Mouse (Mus musculus) ES-E14 (cell line): Measurements from ENCODE around the gene Itga1. TPM values are rescaled to one million over a fixed set of nuclear protein-coding genes. Genes with fewer than 3 reads are reported as not detected.

Experiments used
- DNase-seq: peaks from one replicate; pipeline ENCODE4 v3.0.0-alpha.2; 2013; ENCODE audit warnings: low read depth, low spot score
- H3K27ac ChIP-seq: 2 replicates; pipeline ENCODE4 v1.5.1; 2012; ENCODE audit warnings: low read depth, mild to moderate bottlenecking, low read length, moderate library complexity, mixed read lengths; ENCODE audit not compliant: poor library complexity, insufficient read depth, severe bottlenecking
- H3K36me3 ChIP-seq: 2 replicates; pipeline ENCODE4 v1.6.1; 2012; ENCODE audit warnings: mild to moderate bottlenecking, low read length, moderate library complexity, mixed read lengths; ENCODE audit not compliant: control insufficient read depth, poor library complexity, insufficient read depth, severe bottlenecking
- H3K4me1 ChIP-seq, 2 experiments: fragments of 150-350 bp in 1 of 2; sonication (generic) in 1 of 2; 2 replicates each; pipeline ENCODE4 v1.6.1; 2012; ENCODE audit warnings: low read length in 2 of 2, mild to moderate bottlenecking in 1 of 2, mixed read lengths in 1 of 2; ENCODE audit not compliant: control insufficient read depth in 2 of 2, insufficient read depth in 2 of 2, poor library complexity in 1 of 2
- H3K4me3 ChIP-seq, 2 experiments: fragments of 150-350 bp in 1 of 2; sonication (generic) in 1 of 2; 2 replicates each; pipeline ENCODE4 v1.5.1; 2012; ENCODE audit warnings: low read length in 2 of 2, low read depth in 1 of 2, mild to moderate bottlenecking in 1 of 2, mixed read lengths in 1 of 2; ENCODE audit not compliant: insufficient read depth in 1 of 2, poor library complexity in 1 of 2, severe bottlenecking in 1 of 2
- H3K9ac ChIP-seq: 2 replicates; pipeline ENCODE4 v1.6.1; 2012; ENCODE audit warnings: low read depth, mild to moderate bottlenecking, low read length, mixed read lengths; ENCODE audit not compliant: poor library complexity, insufficient read depth, severe bottlenecking
- H3K9me3 ChIP-seq: fragments of 150-350 bp; sonication (generic); 2 replicates; pipeline ENCODE4 v1.6.1; 2012; ENCODE audit warnings: low read depth, mild to moderate bottlenecking, low read length; ENCODE audit not compliant: control insufficient read depth, insufficient read depth
- CHD2 ChIP-seq: IDR thresholded peaks from 2 replicates; pipeline ENCODE4 v1.6.1; 2014; ENCODE audit warnings: mild to moderate bottlenecking, low read depth, low read length, inconsistent platforms
- HCFC1 ChIP-seq: IDR thresholded peaks from 2 replicates; pipeline ENCODE4 v1.6.1; 2012; ENCODE audit warnings: low read length, inconsistent platforms, borderline replicate concordance; ENCODE audit not compliant: insufficient read depth
- MAFK ChIP-seq: IDR thresholded peaks from 2 replicates; pipeline ENCODE4 v1.6.1; 2014; ENCODE audit warnings: mild to moderate bottlenecking, low read depth, low read length, inconsistent platforms; ENCODE audit not compliant: insufficient read depth
- ZC3H11A ChIP-seq: IDR thresholded peaks from 2 replicates; pipeline ENCODE4 v1.6.1; 2012; ENCODE audit warnings: low read depth, mild to moderate bottlenecking, inconsistent platforms, low read length, borderline replicate concordance
- ZNF384 ChIP-seq: IDR thresholded peaks from 2 replicates; pipeline ENCODE4 v1.6.1; 2012; ENCODE audit warnings: low read depth, low read length, inconsistent platforms
- in situ Hi-C, 2 experiments: fragments of 600-800 bp; cut with MboI; formaldehyde crosslinking; loops; one replicate each; pipeline ENCODE4 v1.15.1; 2025; ENCODE audit warnings: low sequenced_read_pairs in 2 of 2, inconsistent platforms in 1 of 2; ENCODE audit not compliant: unreplicated experiment in 2 of 2
- total RNA-seq: library from RNA; depleted of rRNA; stranded (reverse); fragments of 300-350 nt; gene quantifications from 2 replicates; pipeline ENCODE4 v1.2.3, GENCODE M21; 2012

Itga1 gene
- total RNA-seq, 1 experiment: 2.0 TPM

DNA sequence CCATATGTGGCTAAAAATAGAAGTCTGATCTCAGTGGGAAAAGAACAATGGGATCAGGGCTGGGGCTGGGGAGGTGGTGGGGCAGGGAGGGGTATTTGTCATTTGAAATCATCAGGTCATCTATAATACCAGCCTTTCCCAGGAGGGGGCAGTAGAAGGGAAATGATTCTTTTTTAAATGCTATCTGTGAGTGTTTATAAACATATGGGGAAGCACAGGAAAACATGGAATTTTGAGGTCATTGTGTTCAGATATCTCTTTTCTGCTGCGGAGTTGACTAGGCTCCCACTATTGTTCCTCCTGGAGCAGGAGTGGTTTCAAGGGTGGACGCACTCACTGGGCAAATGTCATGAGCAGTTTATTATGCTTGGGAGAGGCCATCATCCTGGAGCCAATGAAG, 114.6 kb downstream of the Itga1 start:
- Histone ChIP-seq H3K4me3 (no peak overlapping the region), H3K36me3 (no peaks in the 10 kb centered on the region), H3K9ac (no peak overlapping the region), H3K27ac (no peak overlapping the region), H3K4me1 (no peaks in the 10 kb centered on the region), H3K9me3 (no peaks in the 10 kb centered on the region)
- DNase-seq: peak; percentile 35
- in situ Hi-C loops: no loop called here
- TF ChIP-seq ZNF384 (no peak), CHD2 (no peak), HCFC1 (no peak), MAFK (no peak), ZC3H11A (no peak)

DNA sequence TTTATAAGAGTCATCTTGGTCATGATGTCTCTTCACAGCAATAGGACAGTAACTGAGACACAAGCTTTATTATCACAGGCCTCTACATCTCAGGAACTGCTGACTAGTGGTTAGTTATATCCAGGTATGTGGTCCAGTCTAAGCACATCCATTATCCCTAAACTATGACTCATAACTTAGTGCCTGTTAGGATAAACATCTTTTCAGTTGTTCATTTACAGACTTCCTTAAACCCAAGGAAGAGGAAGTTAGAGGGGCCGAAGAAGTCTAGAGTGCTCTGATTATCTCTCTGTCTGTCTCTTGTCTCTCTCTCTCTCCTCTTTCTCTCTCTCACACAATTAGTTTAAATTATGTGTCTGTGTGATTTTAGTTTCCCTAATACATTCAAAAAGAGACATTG, 117.1 kb downstream of the Itga1 start:
- Histone ChIP-seq H3K4me3 (no peak overlapping the region), H3K36me3 (no peaks in the 10 kb centered on the region), H3K4me1 (0 out of 4 replicates have a peak, but pooled peaks cover 0 to 2% of the 10 kb centered on the region in 2 experiments), H3K27ac (no peak overlapping the region), H3K9me3 (no peaks in the 10 kb centered on the region), H3K9ac (no peak overlapping the region)
- no peak for TF ChIP-seq MAFK
- TF ChIP-seq HCFC1: no peak
- TF ChIP-seq CHD2: no peak
- TF ChIP-seq ZNF384: no peak
- no peak for TF ChIP-seq ZC3H11A
- no peak for DNase-seq
- in situ Hi-C loops: no loop called here

DNA sequence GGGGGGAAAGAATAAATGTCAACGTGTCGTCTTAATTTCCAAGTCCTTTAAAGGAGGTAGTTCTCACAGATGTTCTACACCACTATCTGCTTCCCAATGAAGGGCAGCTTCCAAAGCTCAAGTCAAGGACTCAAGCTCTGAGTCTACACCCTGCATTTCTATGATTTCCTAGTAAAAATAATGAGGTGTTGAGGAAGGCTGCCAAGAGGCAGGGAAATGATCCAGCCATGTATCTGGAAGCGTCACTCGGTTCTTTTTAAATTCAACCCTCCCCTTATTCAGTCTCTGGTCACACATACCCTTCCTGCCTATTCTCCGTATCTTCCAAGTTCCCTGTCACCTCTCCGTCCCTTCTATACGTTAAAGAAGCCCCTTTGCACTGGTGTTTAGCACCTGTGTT, 118.6 kb downstream of the Itga1 start:
- in situ Hi-C loops: no loop called here

DNA sequence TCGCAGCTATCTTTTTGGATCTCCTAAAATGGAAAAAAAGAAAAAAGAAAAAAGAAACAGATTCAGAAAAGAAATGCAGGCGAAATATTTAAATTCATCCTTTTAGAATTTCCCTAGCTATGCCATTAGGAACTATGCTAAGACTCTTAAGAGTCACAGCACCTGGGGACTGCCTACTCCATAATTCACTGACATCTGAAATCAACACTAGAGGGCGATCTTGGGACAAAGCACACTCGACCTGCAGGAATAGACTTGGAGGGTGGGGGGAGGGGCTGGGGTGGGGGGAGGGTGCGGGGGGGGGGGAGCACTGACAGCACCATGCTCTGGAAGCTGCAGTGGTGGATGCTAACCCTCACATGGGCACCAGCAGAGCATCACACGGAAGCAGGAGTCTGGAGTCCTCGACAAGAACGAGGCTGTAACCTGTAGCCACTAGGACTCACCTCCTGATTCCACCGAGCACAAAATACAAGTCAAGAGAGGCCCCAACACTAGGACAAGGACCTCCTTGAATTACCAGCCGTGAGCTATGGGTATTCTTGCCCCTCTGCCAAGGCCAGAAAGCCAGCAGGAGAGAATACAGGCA, 120.8 kb downstream of the Itga1 start:
- Histone ChIP-seq H3K36me3 (no peaks in the 10 kb centered on the region), H3K9me3 (no peaks in the 10 kb centered on the region), H3K4me3 (no peak overlapping the region), H3K9ac (no peak overlapping the region), H3K4me1 (0 out of 4 replicates have a peak, but pooled peaks cover 0 to 2% of the 10 kb centered on the region in 2 experiments), H3K27ac (no peak overlapping the region)
- in situ Hi-C loops: no loop called here
- TF ChIP-seq ZC3H11A (no peak), ZNF384 (no peak), MAFK (no peak), CHD2 (no peak), HCFC1 (no peak)
- peak; percentile 40 for DNase-seq

More for the DNA sequence above, 118.6 kb downstream of the Itga1 start:
- H3K27ac ChIP-seq: no peak overlapping the region
- H3K4me1 ChIP-seq: 0 out of 4 replicates have a peak, but pooled peaks cover 0 to 2% of the 10 kb centered on the region in 2 experiments
- H3K36me3 ChIP-seq: no peaks in the 10 kb centered on the region
- DNase-seq: no peak
- H3K4me3 ChIP-seq: no peak overlapping the region
- no peaks in the 10 kb centered on the region for H3K9me3 ChIP-seq
- H3K9ac ChIP-seq: no peak overlapping the region
- no peak for TF ChIP-seq ZNF384
- TF ChIP-seq MAFK: no peak
- TF ChIP-seq HCFC1: no peak
- no peak for TF ChIP-seq CHD2
- TF ChIP-seq ZC3H11A: no peak
